Mouse (Mus musculus): Measurements from ENCODE around the gene Clic3. TPM values are rescaled to one million over a fixed set of nuclear protein-coding genes. Genes with fewer than 3 reads are reported as not detected.

The Clic3 gene
- total RNA-seq, 4 experiments from 2014 or later: 1.2 to 1.6 TPM; not detected in 2

DNA sequence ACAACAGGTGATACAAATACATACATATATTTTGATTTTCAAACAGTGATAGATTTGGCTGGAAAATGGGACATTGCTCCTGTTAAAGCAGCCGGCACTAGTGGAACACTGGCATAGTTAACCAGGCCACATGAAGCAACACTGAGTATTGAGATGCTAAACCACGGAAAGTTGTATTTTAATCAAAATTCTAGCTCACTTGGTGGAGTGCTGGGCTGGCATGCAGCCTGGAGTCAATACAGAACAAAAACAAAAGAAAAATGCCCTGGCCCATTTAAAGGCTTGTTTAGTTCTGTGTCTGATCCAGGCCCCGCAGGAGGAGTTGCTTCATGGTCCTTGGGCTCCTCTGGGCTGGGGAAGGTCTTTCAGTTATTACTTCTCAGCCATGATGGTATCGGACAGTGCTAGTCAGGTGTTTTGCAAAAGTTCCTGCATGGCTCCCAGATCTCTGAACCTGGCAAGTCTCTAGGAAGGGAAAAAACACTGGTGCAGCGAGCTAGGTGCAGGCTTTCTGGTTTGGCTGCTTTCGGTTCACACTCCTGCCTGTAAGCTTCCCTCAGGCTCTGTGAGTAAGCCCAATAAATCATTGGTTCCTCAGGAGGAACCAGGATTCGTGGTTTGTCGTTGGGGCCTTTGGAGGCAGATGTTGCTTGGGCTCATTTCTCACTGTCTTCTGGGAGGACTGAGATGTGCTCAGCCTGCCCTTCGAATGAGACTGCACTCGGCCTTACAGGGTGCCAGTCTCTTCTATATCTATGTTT, 23.1 kb downstream of the Clic3 start:
- DNase-seq (ENCODE audit: low spot score in 2 of 2): no peak

DNA sequence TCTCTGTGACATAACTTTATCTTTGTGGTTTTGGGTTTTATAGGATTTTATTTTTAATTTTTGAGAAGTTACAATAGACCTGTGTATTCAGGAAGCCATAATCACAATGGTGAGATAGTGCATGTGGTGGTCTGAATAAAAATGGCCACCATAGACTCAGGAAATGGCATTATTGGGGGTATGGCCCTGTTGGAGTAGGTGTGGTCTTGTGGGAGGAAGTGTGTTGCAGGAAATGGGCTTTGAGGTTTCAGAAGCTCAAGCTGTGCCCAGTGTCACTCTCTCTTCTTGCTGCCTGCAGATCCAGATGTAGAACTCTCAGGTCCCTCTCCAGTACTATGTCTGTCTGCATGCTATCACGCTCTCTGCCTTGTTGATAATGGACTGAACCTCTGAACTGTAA, 23.9 kb downstream of the Clic3 start:
- no peak for DNase-seq (ENCODE audit: low spot score in 2 of 2)

- DNase-seq (ENCODE audit: low spot score in 2 of 2): no peak
Measured at GRCm38 (mm10) chr2:25482969-25483368, 26.3 kb downstream of the Clic3 start.

DNA sequence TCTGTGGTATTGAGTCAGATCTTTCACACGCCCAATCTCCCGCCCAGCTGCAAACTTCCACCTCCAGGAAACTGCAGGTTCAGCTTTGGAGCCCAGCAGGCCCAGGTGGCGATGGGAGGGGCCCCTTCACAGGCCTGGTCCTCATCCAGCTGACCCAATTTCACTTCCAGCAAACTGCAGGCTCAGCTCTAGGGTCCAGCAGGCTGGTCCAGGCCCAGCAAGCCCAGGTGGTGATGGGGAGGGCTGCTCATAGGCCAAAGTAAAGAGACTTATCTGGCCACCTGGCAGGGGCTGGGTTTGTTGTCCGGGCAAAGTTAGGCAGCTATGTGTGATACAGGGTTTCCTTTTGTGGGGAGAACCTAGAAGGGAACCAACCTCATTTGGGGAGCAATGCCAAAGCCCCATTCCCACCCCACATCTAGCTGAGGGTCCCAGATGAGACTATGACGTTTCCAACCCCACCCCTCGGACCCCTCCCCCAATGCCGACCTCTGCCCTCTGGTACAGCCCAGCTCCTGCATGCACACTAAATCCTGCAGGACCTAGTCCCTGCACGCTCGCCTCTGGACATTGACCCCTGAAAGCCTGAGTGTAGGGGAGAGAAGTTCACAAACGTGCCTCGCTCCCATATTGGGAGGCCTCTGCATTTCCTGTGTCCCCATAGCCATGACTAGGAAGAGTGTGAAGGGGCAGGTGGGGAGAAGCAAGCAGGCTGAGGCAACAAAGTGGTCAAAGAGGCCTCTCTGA, 28.4 kb downstream of the Clic3 start:
- DNase-seq (ENCODE audit: low spot score in 2 of 2): no peak

DNA sequence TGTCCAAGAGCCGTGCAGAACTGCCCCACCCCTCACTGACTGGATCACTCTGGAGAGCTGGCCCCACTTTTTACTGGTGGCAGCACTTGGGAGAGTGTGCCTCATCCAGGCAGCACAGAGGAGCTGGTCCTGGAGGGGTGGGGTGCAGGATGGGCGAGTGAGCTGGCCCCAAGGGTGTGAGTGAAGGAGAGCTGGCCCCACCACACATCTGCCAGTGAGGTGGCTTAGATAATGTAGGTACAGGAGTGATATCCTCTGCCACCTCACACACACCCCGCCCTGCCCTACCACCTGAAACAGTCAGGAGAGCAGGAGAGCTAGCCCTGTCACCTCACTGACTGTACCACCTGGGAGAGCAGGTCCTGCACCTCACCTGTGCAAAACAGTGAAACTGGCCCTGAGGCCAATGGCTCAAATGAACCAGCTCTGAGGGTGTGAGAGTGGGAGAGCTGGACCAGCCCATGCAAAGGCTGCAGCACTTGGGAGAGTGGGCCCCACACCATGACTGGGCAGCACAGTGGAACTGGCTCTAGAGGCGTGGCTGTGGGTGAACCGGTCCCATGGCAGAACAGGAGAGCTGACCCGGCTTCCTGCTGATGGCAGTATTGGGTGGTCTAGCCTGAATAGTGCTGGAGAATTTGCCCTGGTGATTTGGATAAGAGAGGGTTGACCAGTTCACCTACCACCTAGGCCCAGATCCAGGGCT, 31.5 kb downstream of the Clic3 start:
- no peak for DNase-seq (ENCODE audit: low spot score in 2 of 2)

GRCm38 (mm10) chr2:25488671-25489068, 32.0 kb downstream of the Clic3 start:
- no peak for DNase-seq (ENCODE audit: low spot score in 2 of 2)

DNA sequence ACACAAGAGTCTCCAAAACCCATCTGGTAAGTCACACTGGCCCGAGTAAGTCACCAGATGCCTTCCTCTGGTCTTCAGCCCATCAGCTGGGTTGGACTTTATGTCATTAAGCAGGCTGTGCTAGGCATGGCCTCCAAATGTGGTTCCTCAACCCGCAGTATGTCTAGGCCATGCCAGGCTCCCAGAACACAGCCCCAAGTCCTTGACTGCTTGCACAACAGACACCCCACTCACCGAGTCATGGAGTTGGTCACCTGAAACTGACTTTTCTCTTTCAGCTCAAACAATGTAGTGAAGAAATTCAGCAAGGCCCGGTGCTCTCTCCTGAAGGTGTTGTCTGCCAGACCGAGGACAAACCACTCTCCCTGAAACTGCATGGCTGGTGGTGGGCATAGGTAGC, 36.4 kb downstream of the Clic3 start:
- DNase-seq (ENCODE audit: low spot score in 2 of 2): no peak

- no peak for DNase-seq (ENCODE audit: low spot score in 2 of 2)
Measured at GRCm38 (mm10) chr2:25493476-25493961, 36.9 kb downstream of the Clic3 start, which contains the start of gene Lcn12. Gene Lcn12, minus strand, starts transcription at chr2:25493911.

DNA sequence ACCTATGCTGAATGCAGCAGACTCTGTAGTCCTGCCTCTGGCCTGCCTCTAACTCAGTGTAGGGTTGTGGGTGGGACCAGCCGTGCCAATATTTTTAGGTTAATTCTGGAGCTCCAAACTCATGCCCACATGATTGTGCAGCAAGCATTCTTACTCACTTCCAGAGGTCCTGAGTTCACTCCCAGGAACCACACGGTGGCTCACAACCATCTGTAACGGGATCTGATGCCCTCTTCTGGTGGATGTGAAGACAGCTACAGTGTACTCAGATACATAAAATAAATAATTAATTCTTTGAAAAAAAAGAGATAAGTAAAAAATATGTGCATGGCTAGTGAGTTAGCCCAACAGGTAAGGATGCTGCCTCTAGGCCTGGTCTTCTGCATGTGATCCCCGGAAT, 39.8 kb downstream of the Clic3 start:
- no peak for DNase-seq (ENCODE audit: low spot score in 2 of 2)

- no peak for DNase-seq (ENCODE audit: low spot score in 2 of 2)
Measured at GRCm38 (mm10) chr2:25497846-25498575, 41.4 kb downstream of the Clic3 start.

DNA sequence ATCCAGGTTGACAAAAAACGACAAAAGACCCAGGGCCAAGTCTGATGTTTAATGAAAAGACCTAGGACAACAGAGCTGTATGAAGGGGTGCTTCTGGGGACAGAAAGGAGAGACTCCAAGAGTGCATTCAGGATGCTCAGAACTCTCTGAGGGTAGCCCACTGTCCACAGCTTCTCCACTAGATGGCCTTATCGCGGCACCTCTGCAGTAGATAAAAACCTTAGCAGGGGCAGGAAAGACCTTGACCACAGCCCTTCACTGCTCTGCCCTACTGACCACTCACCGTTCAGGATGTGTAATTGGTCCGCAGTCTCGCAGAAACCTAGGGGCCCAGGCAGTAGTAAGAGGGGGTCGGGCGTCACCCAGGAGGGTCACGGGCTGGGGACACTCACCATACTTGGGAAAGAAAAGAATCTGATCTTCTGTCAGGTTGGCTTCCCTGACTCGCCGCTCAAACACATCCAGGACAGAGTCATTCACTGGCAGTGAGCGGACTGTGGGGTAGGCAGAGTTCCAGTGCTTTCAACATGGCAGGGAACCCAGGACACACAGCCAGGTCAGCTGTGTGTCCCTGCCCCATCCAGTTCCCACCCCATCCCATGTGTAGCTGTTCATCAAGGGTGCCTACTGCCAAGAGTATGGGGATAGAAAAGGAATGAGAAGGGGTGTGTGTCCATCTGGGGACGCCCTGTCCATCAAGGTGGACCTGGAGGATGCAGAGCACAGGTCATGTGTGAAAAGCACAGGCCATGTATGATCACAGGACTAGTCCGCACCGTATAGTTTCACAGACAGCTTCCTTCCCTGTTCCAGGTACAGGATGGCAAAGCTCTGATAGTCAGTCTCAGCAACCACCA, 42.2 kb downstream of the Clic3 start:
- no peak for DNase-seq (ENCODE audit: low spot score in 2 of 2)

DNA sequence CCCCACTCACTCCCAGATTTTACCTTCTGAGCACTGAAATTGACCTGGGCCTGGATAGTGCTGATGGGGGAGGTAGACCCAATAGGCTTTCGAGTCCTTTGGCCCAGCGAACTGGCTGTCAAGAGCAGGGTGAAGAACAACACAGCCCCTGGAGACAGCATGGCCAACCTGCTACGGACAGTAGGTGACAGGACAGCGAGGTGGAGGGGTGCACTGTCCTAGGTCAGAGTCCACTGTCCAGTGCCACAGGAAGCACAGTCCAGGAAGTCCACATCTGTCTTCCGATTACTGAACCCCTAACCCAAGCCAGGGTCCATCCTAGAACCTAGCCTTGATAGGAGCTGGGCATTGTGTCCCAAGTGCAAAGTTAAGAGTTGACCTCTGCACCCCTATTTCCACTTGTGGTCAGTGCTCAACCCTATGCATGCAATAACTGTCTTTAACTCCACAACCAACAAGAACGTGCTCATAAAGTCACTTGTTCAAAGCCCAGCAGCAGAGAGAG, 43.5 kb downstream of the Clic3 start:
- DNase-seq (ENCODE audit: low spot score in 2 of 2): no peak

DNA sequence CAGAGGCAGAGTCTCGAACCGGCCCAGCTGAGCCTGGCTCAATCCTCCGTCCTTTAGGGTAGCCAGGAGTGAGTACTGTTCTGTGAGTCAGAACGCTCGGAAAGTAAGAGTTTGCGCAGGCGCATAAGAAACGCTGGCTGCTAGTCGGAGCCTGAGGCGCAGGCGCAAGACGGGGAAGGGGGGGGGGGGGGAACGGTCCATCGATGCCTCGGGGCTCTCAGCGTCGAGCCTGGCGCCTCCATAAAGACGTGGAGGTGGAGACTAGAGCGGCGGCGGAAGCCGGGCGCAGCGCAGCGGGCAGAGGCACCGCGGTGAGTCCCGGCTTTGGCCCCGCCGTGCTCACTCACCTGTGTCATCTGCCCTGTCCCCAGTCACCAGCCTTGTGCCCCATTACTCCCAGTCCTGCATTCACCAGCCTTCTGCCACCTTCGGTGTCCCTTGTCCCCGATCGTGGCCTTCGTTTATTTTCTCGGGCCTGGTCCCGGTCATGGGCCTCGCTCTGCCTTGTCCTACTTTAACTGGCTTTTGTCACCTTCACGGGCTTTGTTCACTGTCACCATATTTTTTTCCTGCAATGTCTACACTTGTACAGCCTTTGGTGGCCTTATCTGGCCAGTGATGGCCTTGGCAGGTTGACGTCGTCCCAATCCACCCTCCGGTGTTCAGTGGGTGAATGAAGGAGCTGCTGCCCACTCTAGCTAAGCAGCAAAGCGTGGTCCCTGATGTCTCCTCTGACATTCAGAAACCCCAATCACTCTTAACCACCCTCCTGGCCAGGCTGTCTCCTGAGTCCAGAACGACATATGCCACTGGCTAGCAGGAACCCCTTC, 44.2 kb downstream of the Clic3 start, which contains the start of gene Fbxw5:
Gene Fbxw5, plus strand, starts transcription at position 175 of the 830 bp plus-strand sequence.
- DNase-seq (ENCODE audit: low spot score in 2 of 2): peak; percentile 59 to 76

GRCm38 (mm10) chr2:25501593-25502486, 45.2 kb downstream of the Clic3 start, which contains the start of gene C8g:
Gene C8g, minus strand, starts transcription at chr2:25501719.
- no peak for DNase-seq (ENCODE audit: low spot score in 2 of 2)

DNA sequence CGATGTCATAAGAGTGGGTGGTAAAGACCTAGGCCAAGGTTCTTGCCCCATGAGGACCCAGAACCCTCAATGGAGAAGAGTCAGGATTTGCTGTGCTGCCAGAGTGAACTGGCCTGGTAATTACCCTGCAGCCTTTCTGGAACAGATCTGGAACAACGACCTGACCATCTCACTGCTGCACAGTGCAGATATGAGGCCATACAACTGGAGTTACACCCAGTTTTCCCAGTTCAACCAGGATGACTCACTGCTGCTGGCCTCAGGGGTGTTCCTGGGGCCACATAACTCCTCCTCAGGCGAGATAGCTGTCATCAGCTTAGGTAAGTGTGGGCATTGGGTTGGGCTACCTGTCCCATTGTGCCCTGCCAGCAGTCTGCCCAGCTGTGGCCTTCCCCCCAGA, 46.1 kb downstream of the Clic3 start:
- no peak for DNase-seq (ENCODE audit: low spot score in 2 of 2)

DNA sequence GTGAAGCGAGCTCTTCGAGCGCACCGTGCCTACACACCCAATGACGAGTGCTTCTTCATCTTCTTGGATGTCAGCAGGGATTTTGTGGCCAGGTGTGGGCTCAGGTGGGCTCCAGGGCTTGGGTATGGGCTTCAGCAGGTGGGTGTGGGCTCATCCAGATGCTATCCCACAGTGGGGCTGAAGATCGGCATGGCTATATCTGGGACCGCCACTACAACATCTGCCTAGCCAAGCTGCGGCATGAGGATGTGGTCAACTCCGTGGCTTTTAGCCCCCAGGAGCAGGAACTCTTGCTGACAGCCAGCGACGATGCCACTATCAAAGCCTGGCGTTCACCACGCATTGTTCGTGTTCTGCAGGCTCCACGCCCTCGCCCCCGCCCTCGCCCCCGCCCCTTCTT, 47.9 kb downstream of the Clic3 start:
- DNase-seq (ENCODE audit: low spot score in 2 of 2): no peak

- no peak for DNase-seq (ENCODE audit: low spot score in 2 of 2)
Measured at GRCm38 (mm10) chr2:25505000-25505399, 48.4 kb downstream of the Clic3 start.

GRCm38 (mm10) chr2:25505860-25506259, 49.2 kb downstream of the Clic3 start:
- DNase-seq (ENCODE audit: low spot score in 2 of 2): no peak
